Mouse (Mus musculus) heart, postnatal 10 days (tissue): Measurements from ENCODE around the gene Csl. TPM values are rescaled to one million over a fixed set of nuclear protein-coding genes. Genes with fewer than 3 reads are reported as not detected.

Experiments used
- DNase-seq, 2 experiments: peaks; one replicate each; pipeline ENCODE4 v3.0.0; 2021
- intact Hi-C: fragments of 180-260 bp; cut with DNase I; formaldehyde crosslinking; loops from one replicate; pipeline ENCODE4 v1.15.1; 2025
- total RNA-seq, 2 experiments: library from RNA; stranded (reverse); gene quantifications; 2 replicates each; pipeline ENCODE4 v1.2.3; 2021

Csl gene
- 1 to 10 TPM; 2.5 to 3.4 TPM for total RNA-seq

DNA sequence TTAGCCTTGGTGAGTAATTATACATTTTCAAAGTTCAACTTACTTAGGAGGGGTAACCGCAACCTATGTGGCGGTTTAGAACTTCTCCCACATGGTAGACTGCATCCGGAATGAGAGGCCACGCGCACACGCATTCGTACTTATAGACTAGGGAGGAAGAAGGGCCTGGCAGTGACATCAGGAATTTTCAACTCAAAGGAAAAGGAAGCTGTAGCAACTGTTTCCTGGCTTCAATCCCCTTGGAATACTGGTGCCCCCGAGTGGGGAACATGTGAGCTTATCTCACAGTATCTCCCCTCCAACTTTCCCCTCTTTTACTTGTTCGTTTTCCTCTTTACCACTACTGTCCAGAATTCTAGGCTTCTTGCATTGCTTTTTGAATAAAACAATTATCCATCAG is at the start of gene Csl:
TSS of gene Csl (minus strand) at position 101 of the 400 bp plus-strand sequence.
- intact Hi-C loops: loop anchor here (10.0 kb wide), 3 partner anchors 75 to 405 kb away; no protein-coding TSS in a partner anchor
- DNase-seq: no peak

DNA sequence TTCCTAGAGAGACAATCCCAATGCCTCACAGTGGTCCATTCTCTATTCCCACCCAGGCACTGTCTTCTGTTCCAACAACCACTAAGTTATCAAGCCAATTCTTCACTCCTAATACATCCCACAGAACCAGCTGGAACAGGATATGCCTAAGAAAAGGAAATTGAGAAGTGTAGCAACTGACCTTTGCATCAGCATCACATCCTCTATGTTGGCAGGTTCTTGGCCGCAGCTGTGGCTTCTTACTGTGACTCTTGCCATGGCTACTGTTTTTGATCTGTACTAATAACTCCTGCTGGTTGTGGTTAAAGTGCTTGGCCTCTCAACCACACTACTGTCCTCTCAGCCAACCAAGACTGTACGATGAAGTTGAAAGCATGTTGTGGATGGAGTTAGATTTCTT is 30.0 kb upstream of the Csl start:
- intact Hi-C loops: no loop called here
- DNase-seq: peak; percentile 5 to 8

DNA sequence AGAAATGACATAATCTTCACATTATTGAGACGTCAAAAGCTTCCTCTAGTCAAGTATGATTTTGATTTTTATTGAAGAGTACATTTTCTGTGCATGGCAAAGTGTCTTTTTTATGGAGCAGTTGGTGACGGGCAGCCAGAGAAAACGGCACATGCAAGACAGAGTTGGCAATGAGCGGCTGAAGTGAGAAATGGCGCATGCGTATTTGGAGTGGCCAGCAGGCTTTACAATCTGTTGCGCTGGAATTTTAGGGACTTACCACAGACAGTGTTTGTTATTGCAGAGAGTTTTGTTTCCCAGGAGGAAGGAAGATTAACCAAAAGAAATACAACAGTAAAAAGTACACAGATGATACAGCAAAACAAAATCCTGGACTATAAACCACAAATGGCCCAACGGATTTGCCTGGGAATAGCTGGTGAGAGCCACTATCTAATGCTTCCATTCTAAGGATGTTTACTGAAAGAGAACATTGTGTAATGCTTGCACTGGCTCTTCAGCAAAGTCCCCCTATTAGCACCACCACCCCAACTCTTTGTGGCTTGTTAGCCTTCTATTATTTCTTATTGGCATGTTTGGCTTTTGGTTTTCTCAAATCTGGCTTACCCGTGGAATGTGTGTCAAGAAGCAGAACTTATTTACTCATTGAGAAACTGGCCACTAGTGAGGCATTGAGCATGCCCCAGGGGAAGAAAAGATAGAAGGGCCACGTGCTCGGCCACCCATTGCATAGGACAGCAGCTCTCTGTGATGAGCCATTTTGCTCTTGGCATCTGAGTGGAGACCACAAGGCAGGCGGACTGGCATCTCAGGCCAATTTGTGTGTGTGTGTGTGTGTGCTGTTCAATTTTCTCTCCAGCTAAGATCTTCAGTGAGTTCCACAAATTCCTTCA is 15.0 kb upstream of the Csl start:
- DNase-seq: no peak
- intact Hi-C loops: no loop called here

DNA sequence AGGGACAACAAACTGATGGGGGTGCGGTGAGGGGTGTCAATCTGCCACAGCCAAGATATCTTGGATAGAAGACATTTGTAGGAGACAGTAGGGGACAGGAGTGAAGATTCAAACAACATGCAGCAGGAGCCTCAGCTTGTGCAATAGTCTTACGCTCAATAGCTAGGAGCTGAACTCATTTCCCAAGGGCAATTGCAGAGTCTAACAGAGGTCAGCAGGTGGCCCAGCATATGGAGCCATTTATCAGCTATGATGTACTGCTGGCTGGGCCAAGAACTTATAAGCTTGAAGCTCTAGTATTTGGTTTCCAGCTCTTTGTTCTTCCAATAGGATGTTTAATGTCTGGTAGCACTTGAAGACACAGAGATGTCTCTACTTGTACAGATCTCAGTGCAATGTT is 9.3 kb downstream of the Csl start:
- DNase-seq: no peak
- intact Hi-C loops: loop anchor here (10.0 kb wide), 3 partner anchors 85 to 415 kb away; no protein-coding TSS in a partner anchor

DNA sequence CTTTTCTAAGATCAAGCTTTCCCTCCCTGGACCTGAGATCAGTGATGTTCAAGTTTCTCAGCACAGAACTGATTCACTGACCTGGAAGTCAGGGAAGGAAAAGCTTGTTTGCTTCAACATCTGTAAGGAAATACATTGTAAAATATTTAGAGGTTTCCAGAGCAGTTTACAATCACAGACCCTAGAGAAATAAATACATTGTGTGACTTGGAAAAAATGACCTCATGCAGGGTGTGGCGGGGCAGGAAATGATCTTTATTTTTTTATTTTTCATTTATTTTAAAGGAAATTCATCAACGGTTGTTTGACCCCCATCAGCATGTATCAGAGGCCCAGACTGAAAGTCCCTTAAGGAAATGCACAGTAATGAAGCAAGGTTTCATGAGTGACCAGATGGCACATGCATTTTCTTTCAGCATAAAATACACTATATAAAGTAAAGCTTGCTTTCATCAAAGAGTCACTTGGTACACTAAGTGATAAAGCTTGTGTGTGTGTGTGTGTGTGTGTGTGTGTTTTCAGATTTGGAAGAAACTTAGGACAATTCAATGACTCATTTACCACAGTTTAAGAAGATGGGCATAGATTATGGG is 10.7 kb downstream of the Csl start:
- peak; percentile 30 to 37 for DNase-seq
- intact Hi-C loops: loop anchor here (10.0 kb wide), 3 partner anchors 104 to 296 kb away; partner anchors contain the start of gene Kitl

DNA sequence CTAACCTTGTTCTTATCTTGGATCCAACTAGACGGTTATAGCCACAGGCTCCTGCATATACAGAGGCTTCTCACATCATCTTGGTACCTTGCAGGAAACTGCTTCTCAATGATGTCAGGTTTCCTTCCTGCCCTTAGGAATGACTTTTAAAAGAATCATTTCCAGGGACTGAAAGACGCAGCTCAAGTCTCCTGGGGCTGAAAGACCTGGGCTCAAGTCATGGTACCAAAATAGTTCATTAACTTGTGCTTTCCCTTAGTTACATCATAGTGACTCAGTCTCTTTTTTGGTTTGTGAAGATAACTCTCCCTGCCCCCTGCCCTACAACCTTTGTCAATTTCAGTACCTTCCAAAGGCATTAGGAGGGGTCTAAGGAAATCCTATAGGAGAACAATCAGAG is 11.4 kb downstream of the Csl start:
- intact Hi-C loops: loop anchor here (10.0 kb wide), 3 partner anchors 103 to 297 kb away; partner anchors contain the start of gene Kitl
- peak; percentile 26 to 40 for DNase-seq

DNA sequence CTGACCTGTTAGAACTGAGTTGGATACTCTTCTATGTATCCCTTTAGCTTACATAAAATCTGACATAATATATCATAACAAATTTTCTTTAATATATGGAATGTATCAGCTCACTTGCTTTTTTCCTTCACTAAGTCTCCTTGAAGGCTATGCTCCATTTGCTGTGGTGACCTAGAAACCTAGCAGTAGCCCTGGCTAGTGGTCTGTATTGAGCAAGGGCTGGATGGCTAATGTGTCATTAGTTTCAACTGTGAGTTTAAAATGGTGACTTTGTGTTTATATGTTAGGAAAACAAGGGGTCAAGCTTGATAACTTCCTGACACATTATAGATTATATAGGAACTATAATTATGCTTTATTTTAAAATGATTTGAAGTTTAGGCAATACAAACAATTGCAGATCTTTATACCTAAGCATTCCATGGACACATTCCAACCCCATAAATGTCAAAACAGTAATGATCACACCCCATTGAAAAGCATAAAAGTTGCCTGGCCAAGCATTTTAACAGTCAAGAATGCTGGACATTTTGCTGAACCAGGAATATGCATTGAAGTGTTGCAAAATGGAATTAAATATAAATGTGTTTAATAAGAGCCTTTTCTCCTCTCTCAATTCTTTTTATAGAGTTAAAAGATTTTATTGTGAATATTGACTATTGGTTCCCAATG is 17.7 kb downstream of the Csl start:
- no peak for DNase-seq
- intact Hi-C loops: loop anchor here (10.0 kb wide), 3 partner anchors 97 to 303 kb away; partner anchors contain the start of gene Kitl

DNA sequence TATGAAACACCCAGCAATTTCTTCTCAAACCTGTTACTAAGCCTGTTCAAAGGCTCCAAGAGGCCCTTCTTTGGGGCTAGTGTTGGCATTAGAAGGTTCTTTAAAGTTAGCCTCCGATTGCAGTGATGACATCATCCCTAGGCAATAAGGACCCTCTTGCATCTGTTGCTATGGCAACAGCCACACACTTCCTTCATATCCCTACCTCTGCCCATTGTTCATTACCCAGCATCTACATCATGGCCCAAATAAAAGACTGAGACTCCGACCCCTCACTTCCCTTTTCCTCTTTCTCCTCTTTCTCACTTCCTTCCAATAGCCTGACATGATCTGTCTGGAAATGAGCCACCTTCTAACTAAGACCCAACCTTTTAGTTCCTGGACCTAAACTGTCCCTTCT is 46.3 kb downstream of the Csl start:
- DNase-seq: no peak
- intact Hi-C loops: no loop called here

DNA sequence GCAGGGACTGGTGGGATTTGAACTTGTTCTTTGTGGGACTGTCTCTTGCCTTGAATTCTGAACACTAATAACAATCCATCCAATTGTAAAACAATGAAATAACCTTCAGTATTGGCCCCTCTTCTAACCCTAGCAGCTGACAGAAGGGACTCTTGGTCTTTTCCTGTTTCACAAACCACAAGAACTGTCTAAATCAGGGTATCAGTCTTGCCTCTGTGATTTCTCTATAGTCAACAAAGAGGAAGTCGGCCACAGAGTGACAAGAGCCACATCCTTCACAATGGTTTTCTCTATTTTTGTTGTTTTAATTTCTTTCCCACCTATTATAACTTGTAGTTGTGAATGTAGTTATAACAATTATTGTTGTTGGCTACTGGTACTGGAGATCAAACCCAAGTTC is 47.9 kb downstream of the Csl start:
- intact Hi-C loops: no loop called here
- no peak for DNase-seq
